Mouse (Mus musculus) skeletal muscle tissue, postnatal 0 days (tissue): Measurements from ENCODE around the gene Nip7. TPM values are rescaled to one million over a fixed set of nuclear protein-coding genes. Genes with fewer than 3 reads are reported as not detected.

ENCODE experiments used
- microRNA-seq, 2 experiments: library from miRNA; unstranded; fragments of <30 nt; microRNA quantifications; one replicate each; pipeline ENCODE4; 2016
- polyA plus RNA-seq: library from polyadenylated mRNA; unstranded; fragments of >200 nt; fragmentation: Nextera tagmentation; extraction: Ambion mirVana; gene quantifications from 2 replicates; pipeline ENCODE4 v1.2.1, GENCODE M21; 2015

Nip7 gene
- 37.8 and 42.2 TPM in 2 replicates for polyA plus RNA-seq

DNA sequence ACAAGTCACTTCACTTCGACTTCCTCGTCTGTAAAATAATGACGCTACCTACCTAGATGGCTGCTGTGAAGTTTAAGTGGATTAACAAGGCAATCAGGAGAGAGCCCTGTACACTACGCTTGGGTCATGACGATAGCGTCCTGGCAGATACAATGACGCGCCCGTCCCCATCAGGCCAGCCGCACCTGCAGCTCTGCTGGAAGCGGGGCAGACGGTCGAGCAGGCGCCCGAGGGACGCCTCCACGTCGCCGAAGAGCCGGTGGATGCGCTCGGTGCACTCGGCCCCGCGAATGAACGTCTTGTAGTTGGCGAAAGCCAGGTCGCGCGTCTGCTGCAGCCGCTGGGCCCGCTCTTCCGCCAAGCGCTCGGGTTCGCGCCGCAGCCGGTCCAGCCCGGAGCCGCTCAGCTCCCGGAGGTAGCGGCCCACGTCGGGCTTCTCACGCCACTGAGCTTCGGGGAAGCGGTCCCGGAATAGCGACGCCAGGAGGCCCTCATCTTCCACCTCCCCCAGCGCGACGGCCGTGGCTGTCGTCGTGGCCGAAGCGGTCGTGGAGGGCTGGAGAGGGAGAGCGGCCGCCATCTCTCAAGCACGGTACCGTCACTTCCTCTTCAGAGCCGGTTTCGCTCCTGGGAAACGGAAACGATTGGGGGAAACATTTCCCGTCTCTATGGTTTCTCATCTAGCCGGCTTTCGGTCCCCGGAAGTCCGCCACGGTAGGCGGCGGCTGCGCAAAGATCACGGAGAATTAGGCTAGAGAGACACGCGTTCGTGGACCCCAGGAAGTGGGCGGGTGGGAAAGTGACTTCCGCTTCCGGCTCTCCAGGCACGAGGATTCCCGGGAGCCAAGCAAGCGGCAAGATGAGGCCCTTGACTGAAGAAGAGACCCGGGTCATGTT is at the start of gene Nip7, which contains the start of gene Cog8:
TSS of gene Nip7 (plus strand) at position 802 of the 897 bp plus-strand sequence.
TSS of gene Cog8 (minus strand) at position 614 of the 897 bp plus-strand sequence.

GRCm38 (mm10) chr8:107030650-107031576 is 25.8 kb upstream of the Nip7 start, which contains the start of gene Vps4a:
Gene Vps4a (plus strand): TSS chr8:107031222.

DNA sequence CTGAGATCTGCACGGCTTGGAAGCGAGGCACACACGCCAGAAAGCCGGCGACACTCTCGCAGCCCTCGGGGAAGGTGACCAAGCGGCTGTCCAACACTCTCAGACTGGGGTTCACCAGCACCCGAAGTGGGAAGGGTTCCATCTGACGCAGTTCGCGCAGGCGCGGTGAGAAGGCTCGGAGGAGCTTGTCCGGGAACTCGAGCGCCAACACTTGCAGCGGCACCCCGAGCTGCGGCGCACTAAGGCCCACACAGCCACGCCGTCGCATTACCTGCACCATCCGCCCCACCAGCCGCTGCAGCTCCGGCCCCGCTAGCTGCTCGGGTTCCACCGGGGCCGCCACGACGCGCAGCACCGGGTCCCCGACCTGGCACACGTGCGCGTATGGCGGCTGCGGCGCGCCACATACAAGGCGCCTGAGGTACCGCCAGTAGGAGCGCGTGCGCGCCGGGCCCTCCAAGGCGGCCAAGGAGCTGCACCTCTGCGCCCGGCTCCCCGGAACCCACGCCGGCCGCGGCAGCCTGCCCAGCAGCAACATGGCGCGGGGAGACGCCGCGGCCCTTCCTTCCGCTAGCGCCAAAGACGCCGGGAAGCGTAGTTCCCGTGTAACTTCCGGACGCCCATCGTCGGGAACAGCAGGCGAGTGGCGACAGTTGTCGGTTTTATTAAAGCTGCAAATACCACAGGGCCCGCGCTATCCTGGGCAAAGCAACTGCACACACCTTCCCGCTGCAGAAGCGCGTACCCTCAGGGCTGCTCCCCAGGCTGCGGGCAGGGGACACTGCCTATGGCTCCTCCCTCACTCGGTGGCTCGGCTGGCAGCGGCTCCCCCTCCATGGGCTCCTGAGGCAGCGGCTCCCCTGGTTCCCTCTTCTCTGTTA is 8.4 kb upstream of the Nip7 start, which contains the start of gene Pdf:
TSS of gene Pdf (minus strand) at position 554 of the 881 bp plus-strand sequence.

GRCm38 (mm10) chr8:107065511-107066496 is 9.1 kb downstream of the Nip7 start, which contains the start of gene Tmed6:
Gene Tmed6 (minus strand): TSS chr8:107065644.

GRCm38 (mm10) chr8:107096366-107097036 is 39.8 kb downstream of the Nip7 start, which contains the start of gene Terf2:
Gene Terf2 (minus strand): TSS chr8:107096547.

Small RNAs within 50 kb of the gene (microRNA-seq; reads per million reads assigned to microRNA genes)
- gene Mir7075: 0.85 to 1.5 reads per million in 2 experiments

Other genes with a start within 250 kb of the Nip7 start
- 0.05 TPM in 2 replicates for gene Has3, start 186.6 kb upstream of the Nip7 start, polyA plus RNA-seq
- gene Utp4, start 163.2 kb upstream of the Nip7 start, polyA plus RNA-seq: 24.8 and 25.8 TPM in 2 replicates
- 15.0 and 15.3 TPM in 2 replicates for gene Sntb2, start 121.1 kb upstream of the Nip7 start, polyA plus RNA-seq
- gene Vps4a, start 25.7 kb upstream of the Nip7 start, polyA plus RNA-seq: 51.6 and 55.6 TPM in 2 replicates
- gene Pdf, start 8.3 kb upstream of the Nip7 start, polyA plus RNA-seq: 37.3 and 40.0 TPM in 2 replicates
- 22.5 and 23.6 TPM in 2 replicates for gene Cog8, start 188 bp upstream of the Nip7 start, polyA plus RNA-seq
- not detected in 2 replicates for gene Tmed6, start 8.8 kb downstream of the Nip7 start, polyA plus RNA-seq
- 9.6 and 10.5 TPM in 2 replicates for gene Terf2, start 39.7 kb downstream of the Nip7 start, polyA plus RNA-seq
- 34.5 and 43.3 TPM in 2 replicates for gene Cyb5b, start 93.8 kb downstream of the Nip7 start, polyA plus RNA-seq
- 4.5 and 6.7 TPM in 2 replicates for gene Nfat5, start 236.6 kb downstream of the Nip7 start, polyA plus RNA-seq